Mouse (Mus musculus): ENCODE measurements at regions not wholly inside any gene's neighbourhood (a gene's known extent, or its start where the extent isn't known, plus 50 kb on each side); places are given as distances from the start of the nearest gene placed in this dataset.

DNA sequence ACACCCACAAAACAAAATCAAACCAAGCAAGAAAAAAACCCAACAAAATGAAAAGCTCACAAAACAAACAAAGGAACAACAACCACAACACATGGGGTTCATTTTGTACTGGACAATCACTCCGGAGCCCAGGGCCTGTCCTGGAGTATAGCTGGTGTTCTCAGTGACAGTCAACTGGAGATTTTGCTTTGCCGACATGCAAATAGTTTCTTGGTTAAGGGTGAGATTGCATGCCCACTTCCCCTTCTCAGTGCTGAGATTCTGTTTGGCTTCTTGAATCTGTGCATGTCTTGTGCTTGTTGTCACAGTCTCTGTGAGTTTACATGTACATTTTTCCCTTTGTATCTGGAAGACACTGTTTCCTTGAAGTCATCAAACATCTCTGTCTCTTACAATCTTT, 50.6 kb upstream of the Tdrd3 start:
- no peak for TF ChIP-seq GATA2 (IDR thresholded peaks at IDR 0.05; ENCODE audit: borderline replicate concordance, low read depth, low read length)
- no peak for TF ChIP-seq TAL1 (conservative IDR thresholded peaks at IDR 0.05; ENCODE audit: low read depth, low read length)
- no peak for TF ChIP-seq CTCF (IDR thresholded peaks at IDR 0.05; ENCODE audit: low read depth, low read length)
- no peak for TF ChIP-seq POLR2AphosphoS5 (IDR thresholded peaks at IDR 0.05; ENCODE audit: insufficient replicate concordance, low read depth, low read length)
- TF ChIP-seq GATA1 (IDR thresholded peaks at IDR 0.05; ENCODE audit: borderline replicate concordance, low read length) = no peak
- no peaks in the 10 kb centered on the region for H3K36me3 ChIP-seq (replicated peaks)
- H3K4me1 ChIP-seq (ENCODE audit: insufficient read depth, low read depth, low read length) = no peaks in the 10 kb centered on the region
- no peak overlapping the region for H3K4me3 ChIP-seq (ENCODE audit: low read depth, low read length)
- DNase-seq (ENCODE audit: low spot score) = no peak
- no peak for ATAC-seq (ENCODE audit: extremely low read depth, insufficient number of reproducible peaks, low FRiP score, poor library complexity, severe bottlenecking)
- peaks cover 5% of the 10 kb centered on the region; the same call in 1 of the 2 replicates for H3K27me3 ChIP-seq (ENCODE audit: insufficient read depth, low read length)
- no peaks in the 10 kb centered on the region for H3K9me3 ChIP-seq (replicated peaks)
